Mouse (Mus musculus): Measurements from ENCODE around the gene Spty2d1. TPM values are rescaled to one million over a fixed set of nuclear protein-coding genes. Genes with fewer than 3 reads are reported as not detected.

Gene Spty2d1
- 10 to 100 TPM; 72.0 to 81.5 TPM for total RNA-seq (2023)

DNA sequence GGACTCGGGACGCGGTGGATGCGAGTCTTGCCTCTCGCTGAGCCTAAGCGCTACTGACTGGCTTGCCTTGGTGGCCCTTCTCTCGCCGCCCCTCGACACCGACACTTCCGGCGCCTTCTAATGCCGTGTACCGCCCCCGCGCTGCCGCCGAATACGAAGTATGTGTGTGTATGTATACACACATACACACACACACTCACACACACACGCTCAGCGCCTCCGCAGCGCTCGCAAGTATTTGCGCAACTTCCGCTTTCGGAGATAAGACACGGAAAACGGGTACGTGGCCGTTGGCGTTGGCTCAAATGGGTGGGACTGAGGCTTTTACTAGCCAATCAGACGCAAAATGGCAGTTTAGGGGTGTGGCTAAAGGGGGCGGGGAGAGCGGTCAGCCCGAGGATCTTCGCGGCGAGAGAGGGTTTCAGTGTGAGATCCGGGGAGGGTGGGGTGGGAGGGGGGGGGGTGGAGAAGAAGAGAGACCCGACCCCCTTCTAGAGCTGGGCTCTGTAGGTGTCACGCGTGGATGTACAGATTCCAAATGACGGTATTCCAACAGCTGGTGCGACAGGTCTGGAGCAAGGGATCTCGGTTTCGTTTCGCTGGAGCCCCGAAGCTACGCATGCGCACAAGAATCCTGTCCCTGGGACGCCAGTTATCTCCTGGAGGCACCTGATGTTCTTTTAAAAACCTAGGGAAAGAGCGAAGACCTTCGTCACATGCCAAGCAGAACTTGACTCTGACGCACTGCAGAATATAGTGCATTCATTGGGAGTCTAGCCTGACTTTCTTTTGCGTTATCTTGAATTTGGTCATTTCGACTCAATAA is at the start of gene Spty2d1:
Gene Spty2d1, minus strand, starts transcription at position 244 of the 826 bp plus-strand sequence.

DNA sequence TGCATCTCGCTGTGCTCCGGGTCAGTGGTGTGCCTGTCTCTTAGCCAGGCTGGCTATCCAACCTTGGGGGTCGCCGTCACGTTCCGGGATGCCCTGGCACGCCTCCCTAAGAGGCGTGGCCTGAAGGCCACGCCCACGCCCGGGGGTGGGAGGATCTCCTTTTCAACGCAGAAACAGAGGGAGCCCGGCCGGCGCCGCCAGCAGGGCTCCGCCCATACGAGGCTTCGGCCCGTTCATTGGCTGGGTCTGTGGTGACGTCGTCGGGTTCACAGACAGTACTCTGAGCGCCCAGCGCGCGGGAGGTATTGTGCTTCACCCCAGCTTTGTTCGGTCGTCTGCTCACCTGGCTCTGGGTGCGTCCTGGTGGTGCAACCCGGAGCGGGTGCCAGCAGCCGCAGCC is 42.2 kb upstream of the Spty2d1 start, which contains the start of gene Tmem86a:
Gene Tmem86a, plus strand, starts transcription at position 236 of the 400 bp plus-strand sequence.

DNA sequence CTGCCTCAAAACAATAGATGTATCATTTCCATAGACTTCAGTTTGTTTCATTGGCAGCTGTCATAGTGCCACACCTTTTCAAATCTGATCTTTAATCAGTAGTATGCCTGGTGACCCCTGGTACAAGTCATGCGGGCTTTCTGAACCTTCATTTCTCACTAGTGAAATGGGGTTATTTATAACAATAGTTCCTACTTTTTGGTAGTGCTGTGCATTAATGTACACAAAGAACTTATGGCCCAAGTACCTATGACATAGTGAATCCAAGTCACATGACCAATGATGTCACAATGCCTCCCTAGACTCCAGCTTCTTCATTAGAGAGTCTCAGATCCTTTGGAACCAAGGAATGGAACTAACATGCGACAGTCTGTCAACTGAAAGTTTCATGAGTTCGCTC is 24.9 kb downstream of the Spty2d1 start, which contains the start of gene Gm9999:
Gene Gm9999, plus strand, starts transcription at position 301 of the 400 bp plus-strand sequence.

DNA sequence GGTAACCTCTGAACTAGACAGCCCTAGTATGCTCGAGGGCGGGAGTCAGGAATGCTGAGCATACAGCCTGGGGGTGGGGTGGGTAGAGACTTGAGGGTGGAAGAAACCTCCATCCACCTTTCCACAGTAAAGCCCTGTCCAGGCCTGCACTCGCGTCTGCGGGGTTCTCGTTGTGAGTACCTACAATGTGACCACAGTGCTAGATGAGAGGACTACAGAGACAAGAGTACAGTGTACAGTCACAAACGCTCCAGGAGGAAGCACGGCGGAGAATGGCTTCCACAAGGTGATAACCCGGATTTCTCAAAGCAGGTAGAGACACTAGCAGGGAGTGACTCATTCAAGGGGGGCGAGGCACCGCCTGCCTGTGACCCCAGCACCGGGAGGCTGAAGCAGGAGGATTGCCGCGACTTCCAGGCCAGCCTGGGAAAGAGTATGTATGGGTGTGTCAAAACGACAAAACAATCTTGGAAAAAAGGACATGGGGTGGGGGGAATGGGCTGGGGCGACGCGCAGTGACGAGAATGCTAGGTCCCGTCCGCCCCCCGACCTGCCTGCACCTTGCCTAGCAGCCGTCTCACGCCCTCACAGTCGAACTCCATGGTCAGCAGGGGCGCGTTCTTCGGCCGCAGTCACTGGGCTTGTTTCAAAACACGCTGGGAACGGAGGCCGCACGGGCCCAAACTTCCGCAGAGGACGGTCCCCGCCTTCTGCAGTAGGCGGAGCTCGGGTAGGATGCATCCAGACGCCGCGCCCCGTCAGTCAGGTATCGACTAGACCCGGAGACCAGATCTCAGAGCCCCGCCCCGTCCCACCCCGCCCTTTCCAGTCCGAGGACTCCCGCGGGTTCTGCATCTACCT is 50.1 kb downstream of the Spty2d1 start, which contains the start of gene Uevld:
Gene Uevld, minus strand, starts transcription at position 697 of the 861 bp plus-strand sequence.

Other genes starting within 250 kb of the Spty2d1 start
- gene Hps5, start 212.3 kb downstream of the Spty2d1 start, total RNA-seq (2023): 10 to 100 TPM; 72.8 to 83.2 TPM
- gene Gtf2h1, start 212.3 kb downstream of the Spty2d1 start, total RNA-seq (2023): 10 to 100 TPM; 45.2 to 51.2 TPM
- gene Ldha, start 166.9 kb downstream of the Spty2d1 start, total RNA-seq (2023): 100 to 1,000 TPM; 165 to 177 TPM
- gene Ldhc, start 147.2 kb downstream of the Spty2d1 start, total RNA-seq (2023): not detected
- gene Tsg101, start 88.4 kb downstream of the Spty2d1 start, total RNA-seq (2023): 10 to 100 TPM; 60.2 to 69.5 TPM
- 1 to 10 TPM; 9.4 to 9.7 TPM for gene Uevld, start 49.9 kb downstream of the Spty2d1 start, total RNA-seq (2023)
- not detected for gene Gm9999, start 24.8 kb downstream of the Spty2d1 start, total RNA-seq (2023)
- 10 to 100 TPM; 51.2 to 54.4 TPM for gene Tmem86a, start 42.2 kb upstream of the Spty2d1 start, total RNA-seq (2023)
- gene Ptpn5, start 125.3 kb upstream of the Spty2d1 start, total RNA-seq (2023): not detected
- not detected for gene Mrgpra6, start 196.5 kb upstream of the Spty2d1 start, total RNA-seq (2023)
- not detected for gene Mrgpra9, start 244.4 kb upstream of the Spty2d1 start, total RNA-seq (2023)

All from monocyte, adult 59 days (primary cell).